Mouse (Mus musculus): Measurements from ENCODE around the gene Sox5.

DNA sequence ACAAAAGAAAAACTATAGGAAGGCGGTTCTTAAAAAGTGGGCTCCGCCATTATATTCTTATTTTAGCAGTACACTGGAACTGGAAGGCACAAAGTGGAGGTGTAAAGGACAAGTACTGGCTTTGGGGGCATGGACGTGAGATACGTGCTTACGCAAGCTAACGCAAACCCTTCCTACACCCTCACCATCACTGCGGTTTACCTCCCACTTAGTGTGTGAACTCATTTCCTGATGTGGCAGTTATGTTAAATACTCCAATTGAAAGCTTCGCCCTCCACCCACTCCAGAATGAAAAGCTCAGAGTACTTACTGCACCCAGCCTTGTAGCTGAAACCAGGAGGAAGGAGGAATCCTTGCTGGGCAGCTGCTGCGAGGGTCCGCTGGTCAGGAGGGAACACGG, 821.3 kb downstream of the Sox5 start:
- TF ChIP-seq CTCF (IDR thresholded peaks at IDR 0.05; ENCODE audit: borderline replicate concordance, control insufficient read depth, extremely low read depth, insufficient read depth, low read length, poor library complexity) (no peak), POLR2A (IDR thresholded peaks at IDR 0.05; ENCODE audit: control insufficient read depth, extremely low read depth, insufficient read depth, low read length, poor library complexity) (no peak)
